Mouse (Mus musculus) spleen, postnatal 14 days (tissue): ENCODE measurements around the gene Fam57b.

ENCODE experiments used
- DNase-seq, 2 experiments: peaks; one replicate each; pipeline ENCODE4 v3.0.0; 2021 to 2022; ENCODE audit warnings: low spot score in 2 of 2

Fam57b gene

GRCm38 (mm10) chr7:126797411-126798126 is at the start of gene Fam57b:
Fam57b (plus strand) TSS chr7:126797668.
- DNase-seq, result no peak

- DNase-seq, result no peak
Measured at GRCm38 (mm10) chr7:126748824-126749223, 48.6 kb upstream of the Fam57b start.

GRCm38 (mm10) chr7:126749582-126750343 is 47.7 kb upstream of the Fam57b start:
- no peak for DNase-seq

- DNase-seq, result peak in 1 of 2 experiments; percentile 58
Measured at GRCm38 (mm10) chr7:126754866-126755265, 42.6 kb upstream of the Fam57b start.

GRCm38 (mm10) chr7:126758539-126758938 is 38.9 kb upstream of the Fam57b start:
- DNase-seq, result no peak

GRCm38 (mm10) chr7:126759050-126759671 is 38.3 kb upstream of the Fam57b start, which contains the start of gene Mapk3:
Mapk3 (plus strand) TSS chr7:126759601.
- DNase-seq, result peak; percentile 80 to 88

GRCm38 (mm10) chr7:126759672-126760390 is 37.6 kb upstream of the Fam57b start:
- no peak for DNase-seq

- DNase-seq, result no peak
Measured at GRCm38 (mm10) chr7:126760391-126760802, 37.1 kb upstream of the Fam57b start.

- no peak for DNase-seq
Measured at GRCm38 (mm10) chr7:126760956-126761355, 36.5 kb upstream of the Fam57b start.

- no peak for DNase-seq
Measured at GRCm38 (mm10) chr7:126761529-126762067, 35.9 kb upstream of the Fam57b start.

GRCm38 (mm10) chr7:126762471-126763008 is 34.9 kb upstream of the Fam57b start:
- no peak for DNase-seq

- DNase-seq, result no peak
Measured at GRCm38 (mm10) chr7:126765540-126765939, 31.9 kb upstream of the Fam57b start.

GRCm38 (mm10) chr7:126766201-126766600 is 31.3 kb upstream of the Fam57b start, which contains the start of gene Gdpd3:
Gdpd3 (plus strand) TSS chr7:126766334.
- DNase-seq, result peak; percentile 46 to 59

GRCm38 (mm10) chr7:126767001-126767400 is 30.5 kb upstream of the Fam57b start:
- DNase-seq, result no peak

GRCm38 (mm10) chr7:126770784-126771183 is 26.7 kb upstream of the Fam57b start:
- DNase-seq, result no peak

- no peak for DNase-seq
Measured at GRCm38 (mm10) chr7:126773351-126773750, 24.1 kb upstream of the Fam57b start.

GRCm38 (mm10) chr7:126774463-126774862 is 23.0 kb upstream of the Fam57b start:
- DNase-seq, result no peak

- DNase-seq, result no peak
Measured at GRCm38 (mm10) chr7:126775185-126775977, 22.1 kb upstream of the Fam57b start.

GRCm38 (mm10) chr7:126775978-126776234 is 21.6 kb upstream of the Fam57b start:
- DNase-seq, result no peak

GRCm38 (mm10) chr7:126776598-126777057 is 20.8 kb upstream of the Fam57b start, which contains the start of gene Ypel3:
Ypel3 (plus strand) TSS chr7:126776955.
- peak; percentile 91 to 95 for DNase-seq
